Mouse (Mus musculus): ENCODE measurements around the gene Ier3. TPM values are rescaled to one million over a fixed set of nuclear protein-coding genes. Genes with fewer than 3 reads are reported as not detected.

Gene Ier3
- polyA plus RNA-seq, 1 experiment from 2014 or later: 7.3 TPM

DNA sequence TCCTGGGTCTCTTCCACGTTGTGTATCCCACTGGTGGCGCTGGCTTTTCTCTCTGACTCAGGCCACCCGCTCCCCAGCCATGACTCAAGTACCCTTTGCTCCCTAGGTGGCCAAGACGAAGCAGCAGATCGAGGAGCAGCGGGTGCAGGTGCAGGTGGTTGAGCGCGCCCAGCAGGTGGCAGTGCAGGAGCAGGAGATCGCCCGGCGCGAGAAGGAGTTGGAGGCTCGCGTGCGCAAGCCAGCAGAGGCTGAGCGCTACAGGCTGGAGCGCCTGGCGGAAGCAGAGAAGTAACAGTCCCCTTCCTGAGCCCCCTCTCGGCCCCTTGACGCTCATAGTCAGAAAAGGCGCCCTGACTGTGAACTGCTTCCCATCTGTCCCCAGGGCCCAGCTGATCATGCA, 8.3 kb downstream of the Ier3 start:
- peak; percentile 65 for ATAC-seq (replicated peaks)
- WGBS: under 1% methylated on average over 21 of the region's 21 CpGs
- Histone ChIP-seq H3K4me2 (replicated peaks) (0 out of 2 replicates have a peak overlapping the region, but pooled peaks have one; percentile 3), H3K27ac (replicated peaks) (peak overlapping the region; percentile 20; the same call in 1 of the 2 replicates), H3K9ac (replicated peaks) (no peak overlapping the region), H3K27me3 (no peaks in the 10 kb centered on the region), H3K9me3 (no peaks in the 10 kb centered on the region), H3K36me3 (peaks cover 64% of the 10 kb centered on the region), H3K4me1 (peaks cover 34% of the 10 kb centered on the region), H3K4me3 (peak overlapping the region; percentile 14)

DNA sequence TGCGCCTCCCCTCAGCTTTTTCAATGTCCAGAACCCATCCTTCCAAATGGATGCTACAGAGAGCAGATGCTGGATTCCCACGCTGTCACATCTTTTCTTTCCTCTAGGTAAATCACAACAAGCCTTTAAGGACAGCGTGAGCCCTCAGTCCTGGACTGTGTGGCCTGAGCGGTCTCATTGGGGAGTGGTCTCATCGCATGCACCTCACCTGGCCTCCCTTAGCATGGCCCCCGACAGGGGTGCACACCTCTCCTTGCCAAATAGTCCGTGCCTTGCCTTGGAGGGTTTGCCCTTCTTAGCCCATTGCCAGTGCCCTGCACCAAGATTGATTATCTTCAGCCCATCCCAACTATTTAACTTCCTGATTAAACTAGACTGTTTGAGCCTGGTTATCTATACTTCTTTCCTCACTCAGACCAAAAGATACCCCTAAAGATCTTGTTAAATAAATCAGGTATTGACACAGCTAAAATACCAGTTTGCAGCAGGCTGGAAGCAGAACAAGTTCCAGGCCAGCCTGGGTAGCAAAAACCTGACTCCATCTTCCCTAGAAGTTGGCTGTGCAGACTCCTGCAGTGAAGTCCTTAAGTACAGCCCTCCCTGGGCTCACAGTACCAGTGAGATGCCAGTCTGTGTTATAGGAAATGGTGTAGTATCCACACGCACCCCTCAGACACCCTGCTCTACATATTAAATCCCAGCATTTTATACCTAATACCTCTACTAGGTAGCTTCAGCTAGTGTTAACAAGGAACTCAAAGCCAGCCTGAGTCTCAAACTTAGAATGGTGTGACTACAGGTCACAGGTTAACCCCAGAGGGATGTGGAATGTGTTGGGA, 11.1 kb downstream of the Ier3 start:
- H3K4me1 ChIP-seq: peaks cover 51% of the 10 kb centered on the region
- H3K36me3 ChIP-seq: peaks cover 61% of the 10 kb centered on the region
- H3K9me3 ChIP-seq: no peaks in the 10 kb centered on the region
- no peak overlapping the region for H3K9ac ChIP-seq (replicated peaks)
- no peak overlapping the region for H3K4me3 ChIP-seq
- ATAC-seq (replicated peaks): no peak
- no peak overlapping the region for H3K4me2 ChIP-seq (replicated peaks)
- 64% methylated on average over 8 of the region's 8 CpGs for WGBS
- H3K27ac ChIP-seq (replicated peaks): peak overlapping the region; percentile 7; the same call in 1 of the 2 replicates
- H3K27me3 ChIP-seq: no peaks in the 10 kb centered on the region

DNA sequence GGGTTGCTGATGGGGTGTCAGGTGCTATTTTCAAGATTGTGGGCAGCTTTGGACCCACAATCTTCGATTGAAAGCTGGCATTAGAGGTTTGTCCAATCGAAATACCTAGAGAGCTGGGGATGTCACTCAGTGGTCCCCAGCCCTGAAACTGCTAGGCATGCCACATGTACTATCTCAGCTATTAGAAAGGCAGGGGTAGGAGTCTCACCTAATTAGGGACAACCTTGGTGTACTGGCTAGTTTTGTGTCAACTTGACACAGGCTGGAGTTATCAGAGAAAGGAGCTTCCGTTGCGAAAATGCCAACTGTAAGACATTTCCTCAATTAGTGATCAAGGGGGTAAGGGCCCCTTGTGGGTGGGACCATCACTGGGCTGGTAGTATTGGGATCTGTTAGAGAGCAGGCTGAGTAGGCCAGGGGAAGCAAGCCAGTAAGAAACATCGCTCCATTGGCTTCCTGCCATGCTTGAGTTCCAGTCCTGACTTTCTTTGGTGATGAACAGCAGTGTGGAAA, 11.8 kb downstream of the Ier3 start:
- H3K27me3 ChIP-seq: no peaks in the 10 kb centered on the region
- ATAC-seq (replicated peaks): no peak
- H3K27ac ChIP-seq (replicated peaks): peak overlapping the region; percentile 7; the same call in 1 of the 2 replicates
- peaks cover 51% of the 10 kb centered on the region for H3K4me1 ChIP-seq
- H3K9me3 ChIP-seq: no peaks in the 10 kb centered on the region
- peaks cover 59% of the 10 kb centered on the region for H3K36me3 ChIP-seq
- no peak overlapping the region for H3K9ac ChIP-seq (replicated peaks)
- H3K4me2 ChIP-seq (replicated peaks): peak overlapping the region; percentile 77; the same call in 1 of the 2 replicates
- 21% methylated on average over 5 of the region's 5 CpGs for WGBS
- no peak overlapping the region for H3K4me3 ChIP-seq

DNA sequence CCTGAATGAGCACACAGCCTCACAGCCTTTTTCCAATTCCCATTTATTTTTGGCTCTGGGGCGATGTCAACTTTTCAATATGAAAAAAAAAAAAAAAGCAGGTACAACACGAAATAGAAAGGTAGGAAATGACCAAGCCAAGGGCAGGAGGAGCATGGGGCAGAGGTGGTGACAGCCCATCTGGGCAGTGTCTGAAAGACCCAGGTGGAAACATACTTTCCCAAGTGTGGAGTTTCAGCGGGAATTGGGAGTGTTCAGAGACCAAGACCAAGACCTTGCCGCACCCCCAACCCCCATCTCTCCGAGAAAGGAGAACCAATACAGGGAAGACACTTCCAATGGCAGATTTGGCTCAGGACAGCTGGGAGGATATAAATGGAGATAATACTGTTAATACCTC, 12.4 kb downstream of the Ier3 start:
- Histone ChIP-seq H3K4me1 (peaks cover 54% of the 10 kb centered on the region), H3K9ac (replicated peaks) (0 out of 2 replicates have a peak overlapping the region, but pooled peaks have one; percentile 1), H3K4me3 (no peak overlapping the region; the same call in 1 of the 2 replicates), H3K27ac (replicated peaks) (0 out of 2 replicates have a peak overlapping the region, but pooled peaks have one; percentile 15), H3K36me3 (peaks cover 54% of the 10 kb centered on the region), H3K27me3 (no peaks in the 10 kb centered on the region), H3K9me3 (no peaks in the 10 kb centered on the region), H3K4me2 (replicated peaks) (peak overlapping the region; percentile 77)
- no peak for ATAC-seq (replicated peaks)
- 54% methylated on average over 5 of the region's 5 CpGs for WGBS

DNA sequence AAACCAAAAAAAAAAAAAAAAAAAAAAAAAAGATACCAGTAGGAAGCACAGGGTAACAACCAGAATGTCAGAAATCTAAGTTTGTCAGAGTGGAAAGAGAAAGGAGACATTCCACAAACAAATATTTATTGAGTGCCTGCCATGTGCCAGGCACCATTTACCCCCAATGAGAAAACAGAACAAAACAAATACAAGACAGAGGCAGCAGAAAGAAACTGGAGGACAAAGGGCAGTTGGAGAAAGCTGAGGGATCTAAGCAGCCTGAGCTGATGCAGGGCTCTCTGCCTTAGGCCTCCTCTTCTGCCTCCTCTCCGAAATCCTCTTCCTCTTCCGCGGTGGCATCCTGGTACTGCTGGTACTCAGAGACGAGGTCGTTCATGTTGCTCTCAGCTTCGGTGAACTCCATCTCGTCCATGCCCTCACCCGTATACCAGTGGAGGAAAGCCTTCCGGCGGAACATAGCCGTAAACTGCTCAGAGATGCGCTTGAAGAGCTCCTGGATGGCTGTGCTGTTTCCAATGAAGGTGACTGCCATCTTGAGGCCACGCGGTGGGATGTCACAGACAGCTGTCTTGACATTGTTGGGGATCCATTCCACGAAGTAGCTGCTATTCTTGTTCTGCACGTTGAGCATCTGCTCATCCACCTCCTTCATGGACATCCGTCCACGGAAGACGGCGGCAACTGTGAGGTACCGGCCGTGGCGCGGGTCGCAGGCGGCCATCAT, 13.4 kb downstream of the Ier3 start:
- ATAC-seq (replicated peaks): no peak
- Histone ChIP-seq H3K27me3 (no peaks in the 10 kb centered on the region), H3K36me3 (peaks cover 54% of the 10 kb centered on the region), H3K4me2 (replicated peaks) (peak overlapping the region; percentile 77), H3K4me3 (peak overlapping the region; percentile 81), H3K4me1 (peaks cover 57% of the 10 kb centered on the region), H3K9ac (replicated peaks) (peak overlapping the region; percentile 95), H3K27ac (replicated peaks) (0 out of 2 replicates have a peak overlapping the region, but pooled peaks have one; percentile 97), H3K9me3 (no peaks in the 10 kb centered on the region)
- 73% methylated on average over 26 of the region's 26 CpGs for WGBS

DNA sequence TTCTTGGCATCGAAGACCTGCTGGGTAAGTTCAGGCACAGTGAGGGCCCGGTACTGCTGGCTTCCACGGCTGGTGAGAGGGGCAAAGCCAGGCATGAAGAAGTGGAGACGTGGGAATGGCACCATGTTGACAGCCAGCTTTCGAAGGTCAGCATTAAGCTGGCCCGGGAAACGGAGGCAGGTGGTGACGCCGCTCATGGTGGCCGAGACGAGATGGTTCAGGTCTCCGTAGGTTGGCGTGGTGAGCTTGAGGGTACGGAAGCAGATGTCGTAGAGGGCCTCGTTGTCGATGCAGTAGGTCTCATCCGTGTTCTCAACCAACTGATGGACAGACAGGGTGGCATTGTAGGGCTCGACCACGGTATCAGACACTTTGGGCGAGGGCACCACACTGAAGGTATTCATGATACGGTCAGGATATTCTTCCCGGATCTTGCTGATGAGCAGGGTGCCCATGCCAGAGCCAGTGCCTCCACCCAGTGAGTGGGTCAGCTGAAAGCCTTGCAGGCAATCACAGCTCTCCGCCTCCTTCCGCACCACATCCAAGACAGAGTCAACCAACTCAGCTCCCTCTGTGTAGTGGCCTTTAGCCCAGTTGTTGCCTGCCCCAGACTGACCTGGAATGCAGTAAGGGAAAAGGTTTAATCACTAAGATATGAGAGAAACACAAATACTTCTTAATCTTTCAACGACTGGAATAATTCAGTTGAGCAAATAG, 14.1 kb downstream of the Ier3 start:
- H3K36me3 ChIP-seq: peaks cover 51% of the 10 kb centered on the region
- 69% methylated on average over 26 of the region's 26 CpGs for WGBS
- no peak for ATAC-seq (replicated peaks)
- peak overlapping the region; percentile 97 for H3K27ac ChIP-seq (replicated peaks)
- H3K4me2 ChIP-seq (replicated peaks): peak overlapping the region; percentile 77
- no peaks in the 10 kb centered on the region for H3K9me3 ChIP-seq
- H3K4me1 ChIP-seq: peaks cover 54% of the 10 kb centered on the region
- H3K9ac ChIP-seq (replicated peaks): peak overlapping the region; percentile 95
- H3K4me3 ChIP-seq: peak overlapping the region; percentile 81
- H3K27me3 ChIP-seq: no peaks in the 10 kb centered on the region

DNA sequence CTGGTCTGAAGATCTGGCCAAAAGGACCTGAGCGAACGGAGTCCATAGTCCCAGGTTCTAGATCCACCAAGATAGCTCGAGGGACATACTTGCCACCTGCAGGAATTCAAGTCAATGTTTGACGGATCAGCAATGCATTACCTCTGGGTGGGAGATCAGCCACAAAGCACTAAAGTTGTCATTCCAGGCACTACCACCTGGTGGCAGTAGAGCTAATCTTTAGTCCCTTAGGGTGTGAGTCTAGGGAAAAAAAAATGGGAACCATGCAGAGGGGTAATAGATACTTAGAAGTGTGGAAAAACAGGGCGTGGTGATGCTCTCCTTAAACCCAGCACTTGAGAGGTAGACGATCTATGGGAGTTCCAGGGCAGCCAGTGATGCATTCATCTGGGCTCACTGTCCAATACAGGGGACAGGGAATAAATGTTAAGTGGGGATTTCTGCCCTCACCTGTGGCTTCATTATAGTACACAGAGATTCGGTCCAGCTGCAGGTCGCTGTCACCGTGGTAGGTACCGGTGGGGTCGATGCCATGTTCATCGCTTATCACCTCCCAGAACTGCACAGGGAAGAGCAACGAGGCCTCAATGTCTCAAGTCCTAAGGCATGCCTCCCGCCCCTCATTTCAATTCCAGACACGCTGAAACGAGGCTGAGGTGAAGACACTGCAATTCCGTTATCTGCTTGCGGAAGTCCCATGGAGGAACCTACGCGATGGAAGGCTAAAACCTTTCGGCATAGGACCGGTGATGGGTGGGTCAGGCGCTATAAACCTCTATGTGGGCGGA, 14.9 kb downstream of the Ier3 start:
- Histone ChIP-seq H3K27ac (replicated peaks) (peak overlapping the region; percentile 97), H3K4me2 (replicated peaks) (peak overlapping the region; percentile 77), H3K36me3 (peaks cover 45% of the 10 kb centered on the region), H3K27me3 (no peaks in the 10 kb centered on the region), H3K9me3 (no peaks in the 10 kb centered on the region), H3K4me1 (peaks cover 54% of the 10 kb centered on the region), H3K9ac (replicated peaks) (peak overlapping the region; percentile 95), H3K4me3 (peak overlapping the region; percentile 81)
- WGBS: 7% methylated on average over 24 of the region's 24 CpGs
- ATAC-seq (replicated peaks): no peak

DNA sequence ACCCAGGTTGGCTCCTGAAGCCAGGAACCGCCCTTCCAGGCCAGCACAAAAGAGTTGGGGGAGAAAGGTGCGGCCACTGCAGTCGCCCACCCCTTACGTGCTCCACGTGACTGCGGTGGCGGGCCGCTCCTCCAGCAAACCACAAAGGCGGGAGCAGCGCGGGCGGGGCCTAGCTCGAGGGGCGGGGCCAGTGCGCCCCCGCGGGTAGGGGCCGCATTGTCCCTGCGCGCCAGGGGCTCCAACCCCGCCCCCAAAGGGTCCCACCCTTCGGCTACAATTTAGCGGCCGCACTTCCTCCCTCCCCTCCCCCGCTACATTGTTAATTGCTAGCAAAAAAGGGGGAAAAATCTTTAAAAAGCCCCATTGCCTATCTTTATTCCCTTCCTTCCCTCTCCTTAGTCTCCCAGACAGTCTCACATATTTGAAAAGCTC, 15.5 kb downstream of the Ier3 start:
- peak overlapping the region; percentile 95 for H3K9ac ChIP-seq (replicated peaks)

DNA sequence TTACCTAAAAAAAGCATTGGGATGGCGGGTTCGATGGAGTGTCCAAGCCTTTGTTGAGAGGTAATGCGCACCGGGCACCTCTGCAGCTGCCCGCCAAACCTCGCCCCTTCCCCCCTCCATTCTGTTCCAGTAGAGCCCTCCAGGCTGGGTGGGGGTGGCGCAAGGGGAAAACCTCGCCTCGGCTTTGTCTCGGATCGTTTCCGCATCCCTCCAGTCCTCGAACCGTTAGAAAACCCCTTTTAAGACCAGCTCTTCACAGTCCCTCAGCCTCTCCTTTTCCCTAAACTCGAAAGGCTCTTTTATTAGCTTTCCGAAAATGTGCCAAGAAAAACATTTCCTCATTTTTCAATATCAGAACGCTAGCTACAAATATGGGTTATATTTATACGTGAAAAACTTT, 16.0 kb downstream of the Ier3 start:
- peaks cover 36% of the 10 kb centered on the region for H3K36me3 ChIP-seq
- H3K27ac ChIP-seq (replicated peaks): peak overlapping the region; percentile 97
- 0 out of 2 replicates have a peak overlapping the region, but pooled peaks have one; percentile 77 for H3K4me2 ChIP-seq (replicated peaks)
- WGBS: 0% methylated on average over 18 of the region's 18 CpGs
- no peaks in the 10 kb centered on the region for H3K9me3 ChIP-seq
- H3K27me3 ChIP-seq: no peaks in the 10 kb centered on the region
- peak overlapping the region; percentile 95 for H3K9ac ChIP-seq (replicated peaks)
- H3K4me1 ChIP-seq: peaks cover 59% of the 10 kb centered on the region
- H3K4me3 ChIP-seq: peak overlapping the region; percentile 81
- ATAC-seq (replicated peaks): no peak

More for the DNA sequence above, 15.5 kb downstream of the Ier3 start:
- peak overlapping the region; percentile 97 for H3K27ac ChIP-seq (replicated peaks)
- no peaks in the 10 kb centered on the region for H3K9me3 ChIP-seq
- H3K27me3 ChIP-seq: no peaks in the 10 kb centered on the region
- H3K4me1 ChIP-seq: peaks cover 58% of the 10 kb centered on the region
- H3K4me2 ChIP-seq (replicated peaks): peak overlapping the region; percentile 77
- peak; percentile 31 for ATAC-seq (replicated peaks)
- peaks cover 41% of the 10 kb centered on the region for H3K36me3 ChIP-seq
- H3K4me3 ChIP-seq: peak overlapping the region; percentile 81
- 1% methylated on average over 23 of the region's 25 CpGs for WGBS

DNA sequence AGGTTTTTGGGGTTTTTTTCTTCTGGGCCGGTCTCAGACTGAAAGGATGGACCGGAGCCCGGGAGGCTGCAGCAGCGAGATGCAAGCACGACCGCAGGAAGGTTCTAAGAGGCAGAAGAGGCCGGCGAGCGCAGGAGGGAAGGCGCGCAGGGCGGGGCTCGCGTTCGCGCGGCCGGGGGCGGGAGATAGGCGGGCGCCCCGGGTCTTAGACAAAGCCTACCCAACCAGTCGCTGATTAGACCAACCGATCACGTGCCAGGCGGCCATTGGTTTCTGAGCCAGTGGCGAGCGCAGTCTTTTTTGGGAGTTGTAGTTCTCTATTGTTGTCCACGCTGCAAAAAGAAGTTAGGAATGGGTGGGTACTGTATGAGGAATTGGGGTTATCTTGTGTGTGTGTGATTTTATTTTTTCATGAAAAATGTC, 16.6 kb downstream of the Ier3 start, which contains the start of gene Tubb5:
TSS of gene Tubb5 (minus strand) at position 185 of the 423 bp plus-strand sequence.
- H3K27me3 ChIP-seq: no peaks in the 10 kb centered on the region
- WGBS: 1% methylated on average over 29 of the region's 29 CpGs

More for the DNA sequence above, 16.6 kb downstream of the Ier3 start, which contains the start of gene Tubb5:
- Histone ChIP-seq H3K4me3 (peak within 1 kb of the TSS; percentile 81), H3K4me2 (replicated peaks) (peak within 1 kb of the TSS; percentile 77), H3K36me3 (peaks cover 30% of the 10 kb centered on the region), H3K9me3 (no peaks in the 10 kb centered on the region), H3K4me1 (peaks cover 59% of the 10 kb centered on the region), H3K9ac (replicated peaks) (peak within 1 kb of the TSS; percentile 95), H3K27ac (replicated peaks) (peak within 1 kb of the TSS; percentile 97)
- peak; percentile 80 for ATAC-seq (replicated peaks)

All from forebrain, embryonic 15.5 days (tissue).